Mouse (Mus musculus) cerebellum, postnatal 4 days (tissue): ENCODE results near the gene Lsm10.

Experiments used
- DNase-seq, 2 experiments: peaks; one replicate each; pipeline ENCODE4 v3.0.0; 2022; ENCODE audit warnings: low spot score in 2 of 2, mixed read lengths in 1 of 2

Gene Lsm10

GRCm38 (mm10) chr4:126096464-126097111, at the start of gene Lsm10:
TSS of gene Lsm10 (plus strand) at chr4:126096623.
- DNase-seq: peak; percentile 83 to 91

GRCm38 (mm10) chr4:126046851-126047585, 49.4 kb upstream of the Lsm10 start, which contains the start of gene Mrps15:
TSS of gene Mrps15 (plus strand) at chr4:126046925.
- DNase-seq: peak; percentile 66 to 79

- no peak for DNase-seq
These were observed 44.8 kb upstream of the Lsm10 start for GRCm38 (mm10) chr4:126051617-126052016.

GRCm38 (mm10) chr4:126057207-126058133, 39.0 kb upstream of the Lsm10 start:
- no peak for DNase-seq

GRCm38 (mm10) chr4:126058134-126058996, 38.1 kb upstream of the Lsm10 start, which contains the start of gene Oscp1:
TSS of gene Oscp1 (plus strand) at chr4:126058565.
- DNase-seq: peak; percentile 75 to 89

GRCm38 (mm10) chr4:126058997-126059362, 37.4 kb upstream of the Lsm10 start:
- no peak for DNase-seq

- DNase-seq: peak in 1 of 2 experiments; percentile 11
These were observed 33.6 kb upstream of the Lsm10 start for GRCm38 (mm10) chr4:126062856-126063255.

GRCm38 (mm10) chr4:126065241-126065640, 31.2 kb upstream of the Lsm10 start:
- no peak for DNase-seq

GRCm38 (mm10) chr4:126067401-126068077, 28.9 kb upstream of the Lsm10 start:
- DNase-seq: peak in 1 of 2 experiments; percentile 34

GRCm38 (mm10) chr4:126068842-126069241, 27.6 kb upstream of the Lsm10 start:
- no peak for DNase-seq

GRCm38 (mm10) chr4:126077833-126078232, 18.6 kb upstream of the Lsm10 start:
- DNase-seq: no peak

GRCm38 (mm10) chr4:126079266-126079665, 17.2 kb upstream of the Lsm10 start:
- DNase-seq: no peak

- no peak for DNase-seq
These were observed 14.8 kb upstream of the Lsm10 start for GRCm38 (mm10) chr4:126081601-126082000.

GRCm38 (mm10) chr4:126083021-126083420, 13.4 kb upstream of the Lsm10 start:
- DNase-seq: no peak

GRCm38 (mm10) chr4:126084382-126084781, 12.0 kb upstream of the Lsm10 start:
- DNase-seq: no peak

- peak; percentile 51 to 77 for DNase-seq
These were observed 10.3 kb upstream of the Lsm10 start for GRCm38 (mm10) chr4:126085996-126086576.

- no peak for DNase-seq
These were observed 6.1 kb upstream of the Lsm10 start for GRCm38 (mm10) chr4:126090101-126090847.

GRCm38 (mm10) chr4:126090848-126091124, 5.6 kb upstream of the Lsm10 start:
- DNase-seq: no peak

- no peak for DNase-seq
These were observed 4.5 kb upstream of the Lsm10 start for GRCm38 (mm10) chr4:126091873-126092272.
